Mouse (Mus musculus) stomach, embryonic 14.5 days (tissue): ENCODE results near the gene Zbtb4. TPM values are rescaled to one million over a fixed set of nuclear protein-coding genes. Genes with fewer than 3 reads are reported as not detected.

Source experiments
- ATAC-seq: fragments of 200-750 bp; cut with Nextera tagmentation; 2 replicates; pipeline ENCODE4 v1.8.0; 2017; ENCODE audit warnings: low read depth, moderate TSS enrichment; ENCODE audit not compliant: insufficient number of reproducible peaks, insufficient read depth, low FRiP score
- H3K27ac ChIP-seq: fragments of 300-500 bp; sonication (generic); 2 replicates; pipeline ENCODE4 v1.5.1; 2014; ENCODE audit warnings: mild to moderate bottlenecking, low read length, moderate library complexity, mixed read lengths
- H3K27me3 ChIP-seq: fragments of 300-500 bp; sonication (generic); 2 replicates; pipeline ENCODE4 v1.6.1; 2014; ENCODE audit warnings: low read length, control low read depth, mixed read lengths; ENCODE audit not compliant: control insufficient read depth, insufficient read depth
- H3K36me3 ChIP-seq: fragments of 300-500 bp; sonication (generic); 2 replicates; pipeline ENCODE4 v1.6.1; 2014; ENCODE audit warnings: mild to moderate bottlenecking, control low read depth, low read length, moderate library complexity, mixed read lengths; ENCODE audit not compliant: control insufficient read depth, insufficient read depth
- H3K4me1 ChIP-seq: fragments of 300-500 bp; sonication (generic); 2 replicates; pipeline ENCODE4 v1.6.1; 2014; ENCODE audit warnings: low read length, control low read depth, mixed read lengths; ENCODE audit not compliant: control insufficient read depth, insufficient read depth
- H3K4me2 ChIP-seq: fragments of 300-500 bp; sonication (generic); replicated peaks from 2 replicates; pipeline ENCODE4 v1.6.1; 2014; ENCODE audit warnings: low read depth, low read length, control low read depth
- H3K4me3 ChIP-seq: fragments of 300-500 bp; sonication (generic); 2 replicates; pipeline ENCODE4 v1.5.1; 2014; ENCODE audit warnings: low read depth, low read length, control low read depth
- H3K9ac ChIP-seq: fragments of 300-500 bp; sonication (generic); replicated peaks from 2 replicates; pipeline ENCODE4 v1.6.1; 2014; ENCODE audit warnings: low read depth, mild to moderate bottlenecking, control low read depth, low read length, moderate library complexity, mixed read lengths
- H3K9me3 ChIP-seq: fragments of 300-500 bp; sonication (generic); 2 replicates; pipeline ENCODE4 v1.6.1; 2016; ENCODE audit warnings: low read depth, low read length, control low read depth; ENCODE audit not compliant: control insufficient read depth
- WGBS: fragments of 180-500 bp; shearing (Covaris S2); extraction: QIAGEN DNeasy Blood & Tissue Kit; methylation state at CpG from one replicate; pipeline ENCODE4 v1.1.7; 2014; 5-methylcytosine and 5-hydroxymethylcytosine counted together
- polyA plus RNA-seq: library from polyadenylated mRNA; unstranded; fragments of >200 nt; fragmentation: Nextera tagmentation; extraction: Ambion mirVana; gene quantifications from 2 replicates; pipeline ENCODE4 v1.2.1, GENCODE M21; 2014

Zbtb4 gene
- polyA plus RNA-seq, 1 experiment from 2014 or later: 4.0 TPM

- under 1% methylated on average over 37 of the region's 37 CpGs for WGBS
- peak; percentile 88 for ATAC-seq
Observed at GRCm38 (mm10) chr11:69758971-69759721, 6.6 kb upstream of the Zbtb4 start.

GRCm38 (mm10) chr11:69760160-69760900, 5.4 kb upstream of the Zbtb4 start:
- 81% methylated on average over 14 of the region's 14 CpGs for WGBS
- peak overlapping the region; percentile 98 for H3K27ac ChIP-seq
- peak overlapping the region; percentile 88 for H3K4me2 ChIP-seq
- no peaks in the 10 kb centered on the region for H3K36me3 ChIP-seq
- H3K9ac ChIP-seq: no peak overlapping the region; the same call in 1 of the 2 replicates
- ATAC-seq: no peak
- no peak overlapping the region for H3K4me3 ChIP-seq
- H3K4me1 ChIP-seq: peaks cover 25% of the 10 kb centered on the region
- no peaks in the 10 kb centered on the region for H3K27me3 ChIP-seq
- no peaks in the 10 kb centered on the region for H3K9me3 ChIP-seq

More at GRCm38 (mm10) chr11:69758971-69759721, 6.6 kb upstream of the Zbtb4 start:
- Histone ChIP-seq H3K27me3 (no peaks in the 10 kb centered on the region), H3K27ac (peak overlapping the region; percentile 98), H3K9ac (peak overlapping the region; percentile 53), H3K36me3 (no peaks in the 10 kb centered on the region), H3K9me3 (no peaks in the 10 kb centered on the region), H3K4me2 (peak overlapping the region; percentile 88), H3K4me3 (peak overlapping the region; percentile 55), H3K4me1 (peaks cover 27% of the 10 kb centered on the region)

GRCm38 (mm10) chr11:69760901-69761200, 4.9 kb upstream of the Zbtb4 start:
- no peak for ATAC-seq
- Histone ChIP-seq H3K4me3 (no peak overlapping the region), H3K27ac (no peak overlapping the region), H3K27me3 (no peaks in the 10 kb centered on the region), H3K4me1 (peaks cover 20% of the 10 kb centered on the region), H3K36me3 (no peaks in the 10 kb centered on the region), H3K9me3 (no peaks in the 10 kb centered on the region), H3K4me2 (no peak overlapping the region), H3K9ac (no peak overlapping the region)
- WGBS: 91% methylated on average over 7 of the region's 7 CpGs

DNA sequence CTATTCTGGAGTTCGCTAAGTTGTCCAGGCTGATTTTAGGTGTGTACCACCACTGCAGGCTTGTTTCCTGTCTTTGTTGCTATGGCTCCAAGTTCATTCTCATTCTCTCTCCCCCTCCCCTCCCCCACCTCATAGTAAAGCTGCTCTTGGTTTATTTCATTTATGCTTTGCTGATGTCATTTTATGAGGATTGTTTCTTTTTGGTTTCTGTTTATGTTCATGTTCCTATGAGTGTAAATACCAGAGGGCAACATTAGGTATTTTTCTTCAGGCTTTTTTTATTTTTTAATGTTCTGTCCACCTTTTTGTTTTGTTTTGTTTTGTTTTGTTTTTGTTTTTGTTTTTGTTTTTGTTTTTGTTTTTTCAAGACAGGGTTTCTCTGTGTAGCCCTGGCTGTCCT, 3.8 kb upstream of the Zbtb4 start, which contains the start of gene Slc35g3:
TSS of gene Slc35g3 (minus strand) at position 101 of the 400 bp plus-strand sequence.
- no peak within 1 kb of the TSS for H3K4me2 ChIP-seq
- H3K9ac ChIP-seq: no peak within 1 kb of the TSS
- no peaks in the 10 kb centered on the region for H3K27me3 ChIP-seq
- no peak for ATAC-seq
- 78% methylated on average over 1 of the region's 1 CpGs for WGBS
- H3K27ac ChIP-seq: no peak within 1 kb of the TSS
- no peaks in the 10 kb centered on the region for H3K36me3 ChIP-seq
- peaks cover 18% of the 10 kb centered on the region for H3K4me1 ChIP-seq
- H3K9me3 ChIP-seq: no peaks in the 10 kb centered on the region
- no peak within 1 kb of the TSS for H3K4me3 ChIP-seq

DNA sequence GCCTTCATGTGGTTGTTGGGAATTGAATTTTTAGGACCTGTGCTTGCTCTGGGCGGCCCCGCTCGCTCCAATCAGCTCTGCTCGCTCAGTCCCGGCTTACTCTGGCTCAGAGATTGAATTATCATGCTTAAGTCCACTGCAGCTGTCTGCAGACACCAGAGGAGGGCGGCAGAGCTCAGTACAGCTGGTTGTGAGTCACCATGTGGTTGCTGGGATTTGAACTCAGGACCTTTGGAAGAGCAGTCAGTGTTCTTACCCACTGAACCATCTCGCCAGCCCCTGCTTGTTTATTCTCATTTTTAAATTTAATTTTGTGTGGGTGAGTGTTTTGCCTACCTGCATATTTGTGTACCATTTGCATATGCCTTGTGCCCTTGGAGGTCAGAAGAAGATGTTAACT, 2.2 kb upstream of the Zbtb4 start:
- Histone ChIP-seq H3K9ac (no peak overlapping the region), H3K27me3 (no peaks in the 10 kb centered on the region), H3K9me3 (no peaks in the 10 kb centered on the region), H3K4me3 (no peak overlapping the region), H3K36me3 (no peaks in the 10 kb centered on the region), H3K27ac (no peak overlapping the region), H3K4me1 (peaks cover 27% of the 10 kb centered on the region), H3K4me2 (no peak overlapping the region)
- WGBS: 74% methylated on average over 7 of the region's 7 CpGs
- no peak for ATAC-seq

DNA sequence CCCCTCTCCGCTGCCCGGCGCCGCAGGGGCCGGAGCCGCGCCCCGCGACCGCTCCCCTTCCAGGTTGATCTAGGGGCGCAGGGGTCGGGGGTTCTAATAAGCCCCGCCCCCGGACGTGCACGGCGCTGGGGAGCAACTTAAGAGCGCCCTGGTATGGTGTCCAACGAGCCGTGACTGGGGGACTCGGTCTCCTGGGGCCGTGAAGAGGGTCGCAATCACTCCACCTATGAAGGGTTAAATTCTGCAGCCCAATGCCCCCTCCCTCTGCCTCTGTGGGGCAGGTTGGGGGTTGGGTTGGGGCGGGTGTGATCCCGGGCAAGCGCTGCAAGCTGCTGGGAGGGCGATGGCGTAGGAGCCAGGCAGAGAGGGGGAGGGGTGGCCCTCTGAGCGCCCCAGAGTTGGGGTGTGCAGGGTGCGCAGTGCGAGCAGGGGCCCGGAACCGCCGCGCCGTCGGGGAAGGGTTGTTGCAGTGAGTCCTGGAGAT, 456 bp downstream of the Zbtb4 start:
- peaks cover 19% of the 10 kb centered on the region for H3K4me1 ChIP-seq
- H3K9me3 ChIP-seq: no peaks in the 10 kb centered on the region
- peak overlapping the region; percentile 90 for H3K27ac ChIP-seq
- H3K4me3 ChIP-seq: peak overlapping the region; percentile 95
- WGBS: 1% methylated on average over 33 of the region's 37 CpGs
- H3K4me2 ChIP-seq: peak overlapping the region; percentile 73
- ATAC-seq: peak; percentile 85
- H3K36me3 ChIP-seq: no peaks in the 10 kb centered on the region
- H3K9ac ChIP-seq: peak overlapping the region; percentile 97
- no peaks in the 10 kb centered on the region for H3K27me3 ChIP-seq

DNA sequence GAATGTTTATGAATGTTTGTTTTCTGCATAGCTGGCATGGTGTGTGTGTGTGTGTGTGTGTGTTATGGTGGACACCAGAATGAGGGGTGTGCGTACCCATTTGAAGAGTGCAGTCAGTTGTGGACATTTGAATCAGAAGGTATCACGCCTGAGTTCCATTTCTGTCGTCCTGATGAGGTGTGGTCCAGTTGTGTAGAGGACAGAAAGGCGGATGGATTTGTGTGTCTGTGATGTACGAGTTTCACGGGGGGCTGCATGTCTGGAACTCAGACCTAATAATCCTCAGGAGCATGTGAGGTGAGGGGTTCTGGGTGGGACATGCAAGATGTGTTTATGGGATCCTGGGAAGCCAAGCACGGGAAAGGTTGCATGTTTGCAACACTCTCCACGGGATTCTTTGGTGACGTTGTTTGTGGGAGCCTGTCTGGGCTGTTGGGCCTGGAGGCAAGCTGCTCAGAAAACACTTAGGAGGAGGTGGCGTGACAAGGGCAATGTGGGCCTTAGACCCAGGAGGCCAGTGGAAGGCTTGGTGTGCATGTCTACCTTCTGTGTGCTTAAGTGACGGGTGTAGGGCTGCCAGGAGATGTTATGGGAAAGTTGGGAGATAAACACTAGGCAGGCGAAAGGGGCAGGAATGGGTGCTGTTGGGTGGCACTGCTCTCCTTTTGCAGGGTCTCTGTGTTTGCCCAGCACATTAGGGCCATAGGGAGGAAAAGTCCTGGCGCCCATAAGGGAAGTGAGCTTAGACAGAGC, 1.3 kb downstream of the Zbtb4 start:
- H3K36me3 ChIP-seq: no peaks in the 10 kb centered on the region
- peak overlapping the region; percentile 90 for H3K27ac ChIP-seq

GRCm38 (mm10) chr11:69767625-69767909, 1.9 kb downstream of the Zbtb4 start:
- peak overlapping the region; percentile 21; the same call in 1 of the 2 replicates for H3K9ac ChIP-seq
- WGBS: 39% methylated on average over 4 of the region's 4 CpGs
- ATAC-seq: no peak
- H3K27me3 ChIP-seq: no peaks in the 10 kb centered on the region
- H3K4me1 ChIP-seq: peaks cover 19% of the 10 kb centered on the region
- peak overlapping the region; percentile 95; the same call in 1 of the 2 replicates for H3K4me3 ChIP-seq
- H3K36me3 ChIP-seq: no peaks in the 10 kb centered on the region
- H3K4me2 ChIP-seq: peak overlapping the region; percentile 73
- H3K27ac ChIP-seq: peak overlapping the region; percentile 48; the same call in 1 of the 2 replicates
- H3K9me3 ChIP-seq: no peaks in the 10 kb centered on the region

More for the DNA sequence above, 1.3 kb downstream of the Zbtb4 start:
- ATAC-seq: no peak
- 47% methylated on average over 13 of the region's 13 CpGs for WGBS
- peak overlapping the region; percentile 21; the same call in 1 of the 2 replicates for H3K9ac ChIP-seq
- peak overlapping the region; percentile 95 for H3K4me3 ChIP-seq
- no peaks in the 10 kb centered on the region for H3K9me3 ChIP-seq
- no peaks in the 10 kb centered on the region for H3K27me3 ChIP-seq
- H3K4me1 ChIP-seq: peaks cover 19% of the 10 kb centered on the region
- peak overlapping the region; percentile 73 for H3K4me2 ChIP-seq
